Mouse (Mus musculus) Muller cell, postnatal 12 days (primary cell): ENCODE measurements around the gene Tmem50a.

Experiments
- DNase-seq: peaks from one replicate; pipeline ENCODE4 v3.0.0-alpha.2; 2015; ENCODE audit errors: inconsistent ontology term

The Tmem50a gene

GRCm38 (mm10) chr4:134879410-134879981 lies 35.3 kb downstream of the Tmem50a start:
- peak; percentile 72 for DNase-seq

- no peak for DNase-seq
Observed at GRCm38 (mm10) chr4:134876171-134876570, 38.7 kb downstream of the Tmem50a start.

GRCm38 (mm10) chr4:134871950-134872349 lies 42.9 kb downstream of the Tmem50a start:
- DNase-seq = no peak

GRCm38 (mm10) chr4:134871477-134871876 lies 43.3 kb downstream of the Tmem50a start:
- DNase-seq = no peak

- no peak for DNase-seq
Observed at GRCm38 (mm10) chr4:134869815-134870375, 44.9 kb downstream of the Tmem50a start.

DNA sequence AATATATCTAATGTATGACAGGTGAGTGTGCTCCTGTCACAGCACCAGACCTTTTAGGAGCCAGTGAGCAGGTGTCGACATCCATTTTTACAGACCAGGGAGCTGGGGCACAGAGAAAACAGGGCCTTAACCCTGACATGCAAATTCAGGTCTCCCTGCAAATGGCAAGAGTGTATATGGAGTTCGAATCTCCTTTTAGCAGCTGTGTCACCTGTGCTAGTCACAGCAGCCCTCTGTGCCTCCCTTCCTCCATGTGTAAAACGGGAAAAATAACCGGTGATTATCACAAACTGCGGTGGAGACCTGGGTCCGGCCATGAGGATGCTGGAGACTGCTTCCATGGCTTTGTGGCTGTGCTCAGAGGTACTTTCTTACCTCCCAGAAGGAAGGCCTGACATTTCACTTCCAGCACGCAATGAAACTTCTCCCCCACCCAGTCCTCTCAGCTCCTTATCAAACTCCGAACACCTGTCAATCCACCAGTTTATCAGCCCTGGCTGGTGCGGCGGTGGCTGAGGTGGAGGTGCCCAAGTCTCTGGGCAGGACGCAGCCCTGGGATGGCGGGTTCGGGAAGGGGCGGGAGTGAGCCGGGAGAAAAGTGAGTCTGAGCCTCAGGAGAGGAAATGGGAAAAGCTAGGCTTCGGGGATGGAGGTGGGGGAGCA lies 45.6 kb downstream of the Tmem50a start:
- no peak for DNase-seq

- DNase-seq = no peak
Observed at GRCm38 (mm10) chr4:134868490-134868889, 46.3 kb downstream of the Tmem50a start.

DNA sequence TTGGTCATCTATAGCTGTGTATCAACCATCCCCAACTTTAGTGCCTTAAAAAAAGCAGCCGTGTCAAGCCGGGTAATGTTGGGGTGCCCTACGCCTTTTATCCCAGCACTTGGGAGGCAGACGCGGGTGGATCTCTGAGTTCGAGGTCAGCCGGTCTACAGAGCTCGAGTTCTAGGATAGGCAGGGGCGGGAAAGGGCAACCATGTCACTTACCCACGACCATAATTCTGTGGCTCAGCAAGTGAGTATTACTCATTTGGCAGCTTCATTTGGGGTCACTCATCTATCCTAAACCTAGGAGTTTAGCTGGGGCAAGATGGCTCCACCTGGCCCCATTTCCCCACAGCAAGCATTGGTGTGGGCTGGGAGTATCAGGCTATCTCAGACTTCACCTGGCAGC lies 46.8 kb downstream of the Tmem50a start:
- no peak for DNase-seq

DNA sequence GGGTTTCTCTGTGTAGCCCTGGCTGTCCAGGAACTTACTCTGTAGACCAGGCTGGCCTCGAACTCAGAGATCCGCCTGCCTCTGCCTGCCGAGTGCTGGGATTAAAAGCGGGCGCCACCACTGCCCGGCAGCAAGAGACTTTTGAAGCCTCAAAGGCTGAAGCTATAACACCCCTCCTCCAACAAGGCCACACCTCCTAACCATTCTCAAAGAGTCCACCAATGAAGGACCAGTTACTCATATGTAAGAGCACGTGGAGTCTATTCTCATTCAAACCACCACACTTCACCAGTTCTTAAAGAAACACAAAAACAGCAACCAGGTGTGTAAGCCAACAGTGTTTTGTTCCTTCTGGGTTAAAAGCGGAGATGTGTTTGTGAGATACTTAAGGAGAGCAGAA lies 47.2 kb downstream of the Tmem50a start:
- DNase-seq = no peak

GRCm38 (mm10) chr4:134867213-134867612 lies 47.6 kb downstream of the Tmem50a start:
- DNase-seq = no peak

DNA sequence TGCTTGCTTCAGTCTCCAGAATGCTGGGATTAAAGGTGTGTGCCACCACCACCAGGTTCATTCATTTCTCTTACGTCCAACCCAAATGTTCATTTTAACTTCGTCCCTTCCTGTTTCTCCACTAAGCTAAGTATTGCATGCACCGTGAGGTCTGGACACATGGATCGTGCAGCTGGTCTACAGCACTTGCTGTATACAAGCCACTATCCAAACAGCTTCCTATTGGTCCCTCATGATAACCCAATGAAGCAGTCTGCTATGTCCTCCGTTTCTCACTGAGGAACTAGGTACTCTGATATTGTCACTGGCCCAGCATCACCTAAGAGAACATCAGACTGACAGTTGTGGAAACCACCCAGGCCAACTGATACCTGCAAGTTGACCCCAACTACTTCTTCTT lies 49.0 kb downstream of the Tmem50a start:
- DNase-seq = no peak

GRCm38 (mm10) chr4:134865340-134865739 lies 49.5 kb downstream of the Tmem50a start:
- no peak for DNase-seq

GRCm38 (mm10) chr4:134863937-134864729 lies 50.7 kb downstream of the Tmem50a start, which contains the start of gene Rhd:
Rhd (plus strand) TSS chr4:134864536.
- DNase-seq = no peak

DNA sequence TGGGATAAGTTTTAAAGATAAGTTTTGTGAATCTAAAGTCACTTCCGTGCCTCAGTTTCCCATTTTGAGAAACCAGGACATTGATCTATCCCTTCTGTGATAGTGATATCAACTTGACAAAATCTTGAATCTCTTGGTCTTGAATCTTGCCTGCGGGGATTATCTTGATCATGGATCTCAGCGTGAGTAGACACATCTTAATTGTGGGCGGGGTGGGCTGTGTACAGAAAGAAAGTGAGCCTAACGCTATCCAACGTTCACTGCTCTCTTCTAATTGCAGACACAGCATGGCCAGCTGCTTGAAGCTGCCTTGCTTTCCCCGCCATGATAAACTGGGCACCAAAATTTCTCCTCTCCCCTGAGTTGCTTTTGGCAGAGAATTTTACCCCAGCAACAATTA lies 51.8 kb downstream of the Tmem50a start:
- DNase-seq = no peak

DNA sequence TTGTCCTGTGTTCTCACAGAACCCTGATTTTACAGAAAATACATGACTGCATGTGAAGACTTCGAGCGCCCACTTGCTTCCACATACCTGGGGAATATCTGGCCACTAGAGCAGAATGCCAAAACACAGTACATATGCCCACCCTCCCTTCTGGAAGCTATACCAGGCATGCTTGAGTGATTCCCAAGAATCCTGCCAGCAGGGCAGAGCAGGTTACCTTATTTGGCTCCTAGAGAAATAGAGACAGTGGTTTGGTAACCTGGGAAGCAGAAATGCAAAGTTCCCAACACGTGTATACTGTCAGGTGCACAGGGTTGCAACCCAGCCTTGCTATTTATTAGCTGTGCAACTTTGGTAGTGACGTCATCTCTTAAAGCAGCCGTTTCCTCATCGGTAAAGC lies 52.9 kb downstream of the Tmem50a start:
- no peak for DNase-seq

- DNase-seq = no peak
Observed at GRCm38 (mm10) chr4:134858494-134858893, 56.3 kb downstream of the Tmem50a start.

DNA sequence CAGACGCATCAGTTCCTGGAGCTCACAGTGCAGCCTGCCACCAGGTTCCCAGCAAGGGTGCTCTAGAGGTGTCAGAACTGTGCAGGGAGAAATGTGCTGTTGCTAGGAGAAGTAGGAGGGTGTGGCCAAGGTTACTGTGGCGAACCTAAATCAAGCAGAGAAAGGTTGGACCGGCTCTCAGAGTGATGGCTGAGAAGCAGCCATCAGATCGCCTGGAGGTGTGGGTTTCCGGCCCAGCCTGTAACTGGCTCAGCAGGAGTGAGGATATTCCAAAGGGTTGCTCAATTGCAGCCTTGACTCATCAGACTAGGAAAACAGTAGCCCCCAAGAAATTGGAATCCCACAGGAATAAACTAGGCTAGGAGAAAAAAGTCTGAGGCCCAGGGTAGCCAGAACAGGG lies 58.3 kb downstream of the Tmem50a start:
- DNase-seq = no peak

GRCm38 (mm10) chr4:134856056-134856455 lies 58.8 kb downstream of the Tmem50a start:
- no peak for DNase-seq

DNA sequence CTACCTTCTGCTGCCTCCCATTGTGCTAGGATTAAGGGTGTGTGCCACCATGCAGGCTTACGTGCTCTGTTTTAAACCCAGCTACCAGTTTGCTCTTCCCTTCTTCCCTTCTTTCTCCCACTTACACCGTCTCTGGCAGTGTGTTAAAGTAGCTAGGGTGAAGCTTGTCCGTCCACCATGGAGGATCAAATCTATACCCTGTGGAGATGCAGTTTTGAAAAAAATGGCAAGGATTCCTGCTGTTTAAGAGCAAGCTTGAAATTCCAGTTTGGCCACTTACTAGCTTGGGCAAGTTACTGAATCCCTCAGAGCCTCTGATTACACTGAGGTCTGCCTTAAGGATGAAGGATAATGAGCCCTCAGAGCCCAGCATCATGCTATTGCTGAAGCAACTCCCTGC lies 59.5 kb downstream of the Tmem50a start:
- no peak for DNase-seq

DNA sequence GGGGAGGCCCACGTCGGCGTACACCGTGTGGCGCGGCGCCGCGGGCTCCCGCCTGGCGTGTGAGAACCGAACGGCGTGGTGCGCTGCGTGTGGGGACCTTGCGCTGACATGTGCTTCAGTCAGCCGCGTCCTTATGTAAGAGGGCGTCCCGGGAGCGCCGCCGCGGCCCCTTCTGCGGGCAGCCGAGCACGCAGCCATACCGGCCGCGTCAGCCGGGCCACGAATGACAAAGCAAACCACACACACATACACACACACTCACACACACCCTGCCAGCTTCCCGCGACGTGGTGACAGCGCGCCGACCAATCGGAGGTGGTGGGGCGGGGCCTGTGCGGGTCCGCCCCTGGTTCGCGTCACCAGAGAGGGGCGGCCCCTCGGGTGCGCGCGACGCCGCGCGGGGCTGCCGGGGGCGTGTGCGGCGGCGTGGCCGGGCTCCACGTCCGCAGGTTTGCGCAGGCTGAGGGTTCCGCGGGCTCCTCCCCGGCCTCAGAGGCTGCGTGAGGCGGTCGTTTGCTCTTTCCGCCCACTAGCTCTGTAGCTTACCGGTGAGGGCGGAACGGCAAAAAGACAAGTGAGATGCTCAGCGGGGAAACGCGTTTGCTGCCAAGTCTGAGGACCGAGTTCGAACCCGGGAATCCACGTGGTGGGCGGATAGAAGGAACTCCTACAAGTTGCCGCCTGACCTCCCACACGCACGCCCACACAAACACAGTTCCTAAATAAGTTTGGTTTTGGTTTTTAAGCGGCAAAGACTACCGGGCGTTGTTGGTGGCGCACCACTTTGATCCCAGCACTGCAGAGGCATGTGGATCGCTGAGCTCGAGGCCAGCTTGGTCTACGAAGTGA lies 61.0 kb downstream of the Tmem50a start:
- peak; percentile 97 for DNase-seq

DNA sequence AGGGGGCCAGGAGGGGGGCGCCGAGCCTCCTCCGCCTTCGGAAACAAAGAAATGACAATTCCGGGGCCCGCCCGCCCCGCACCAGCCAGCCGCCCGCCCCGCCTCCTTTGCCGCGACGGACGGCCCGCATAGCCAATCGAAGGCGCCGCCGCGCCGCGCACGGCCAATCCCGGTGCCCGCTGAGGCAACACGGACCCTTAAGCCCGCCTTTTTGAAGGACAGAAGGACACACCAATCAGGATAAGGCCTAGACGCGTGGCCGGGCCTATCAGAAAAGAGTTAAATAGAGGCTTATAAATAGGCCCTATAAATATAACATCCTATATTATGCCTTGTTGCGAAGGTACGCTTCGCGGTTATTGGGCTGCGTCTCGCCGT lies 61.6 kb downstream of the Tmem50a start, which contains the start of gene Maco1:
Maco1 (minus strand) TSS at position 87 of the 378 bp plus-strand sequence.
- peak; percentile 99 for DNase-seq
